Mouse (Mus musculus) C2C12 (cell line): ENCODE measurements around the gene Nrp2.

ENCODE experiments used
- CTCF ChIP-seq: IDR thresholded peaks from one replicate; pipeline ENCODE4 v1.5.1; 2011; ENCODE audit not compliant: control insufficient read depth, insufficient read depth, insufficient read length
- USF1 ChIP-seq: IDR thresholded peaks from one replicate; pipeline ENCODE4 v1.6.1; 2011; ENCODE audit warnings: low read depth, mild to moderate bottlenecking, control low read depth, moderate library complexity

DNA sequence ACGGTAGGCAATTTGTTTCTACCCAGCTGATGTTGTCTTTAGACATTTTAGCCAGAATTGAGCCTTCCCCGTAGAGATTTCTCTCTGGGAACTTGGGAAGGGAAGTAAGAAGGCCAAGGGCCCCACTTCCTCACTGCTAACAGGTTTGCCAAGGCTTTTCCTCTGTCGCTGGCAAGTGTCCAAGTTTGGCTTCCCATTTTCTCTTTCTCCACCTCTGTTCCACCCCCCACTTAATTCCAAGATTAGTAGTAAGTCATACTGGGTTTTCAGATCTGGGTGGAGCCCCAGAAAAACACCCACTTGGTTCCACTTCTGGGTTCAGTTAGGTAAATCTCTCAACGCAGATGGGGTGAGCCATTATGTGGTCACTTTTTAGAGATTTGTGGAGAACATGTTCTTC, 67.5 kb downstream of the Nrp2 start:
- TF ChIP-seq CTCF (no peak), USF1 (no peak)
